Mouse (Mus musculus) limb, embryonic 11.5 days (tissue): ENCODE data around the gene Lcorl. TPM values are rescaled to one million over a fixed set of nuclear protein-coding genes. Genes with fewer than 3 reads are reported as not detected.

ENCODE experiments used
- ATAC-seq: fragments of 200-750 bp; cut with Nextera tagmentation; 2 replicates; pipeline ENCODE4 v1.8.0; 2017; ENCODE audit warnings: low read depth; ENCODE audit not compliant: insufficient number of reproducible peaks, low FRiP score, low TSS enrichment
- DNase-seq: peaks from one replicate; pipeline ENCODE4 v3.0.0-alpha.2; 2015; ENCODE audit warnings: low spot score
- H3K27ac ChIP-seq: fragments of 300-500 bp; sonication (generic); replicated peaks from 2 replicates; pipeline ENCODE4 v1.5.1; 2014; ENCODE audit warnings: low read depth, mild to moderate bottlenecking, low read length
- H3K27me3 ChIP-seq: fragments of 300-500 bp; sonication (generic); 2 replicates; pipeline ENCODE4 v1.6.1; 2014; ENCODE audit warnings: mild to moderate bottlenecking, low read length, mixed read lengths; ENCODE audit not compliant: control insufficient read depth, insufficient read depth
- H3K36me3 ChIP-seq: fragments of 300-500 bp; sonication (generic); 2 replicates; pipeline ENCODE4 v1.6.1; 2014; ENCODE audit warnings: mild to moderate bottlenecking, low read length, moderate library complexity, mixed read lengths; ENCODE audit not compliant: control insufficient read depth, insufficient read depth
- H3K4me1 ChIP-seq: fragments of 300-500 bp; sonication (generic); 2 replicates; pipeline ENCODE4 v1.6.1; 2014; ENCODE audit warnings: low read length, mixed read lengths; ENCODE audit not compliant: control insufficient read depth, insufficient read depth
- H3K4me2 ChIP-seq: fragments of 300-500 bp; sonication (generic); 2 replicates; pipeline ENCODE4 v1.6.1; 2014; ENCODE audit warnings: low read depth, mild to moderate bottlenecking, moderate library complexity; ENCODE audit not compliant: severe bottlenecking
- H3K4me3 ChIP-seq: fragments of 300-500 bp; sonication (generic); 2 replicates; pipeline ENCODE4 v1.5.1; 2014; ENCODE audit warnings: low read depth, low read length
- H3K9ac ChIP-seq: fragments of 300-500 bp; sonication (generic); 2 replicates; pipeline ENCODE4 v1.6.1; 2014; ENCODE audit warnings: mild to moderate bottlenecking, low read length
- H3K9me3 ChIP-seq: fragments of 300-500 bp; sonication (generic); 2 replicates; pipeline ENCODE4 v1.6.1; 2016; ENCODE audit warnings: low read length; ENCODE audit not compliant: control insufficient read depth
- WGBS: fragments of 180-500 bp; shearing (Covaris S2); extraction: QIAGEN DNeasy Blood & Tissue Kit; methylation state at CpG from one replicate; pipeline ENCODE4 v1.1.7; 2014; 5-methylcytosine and 5-hydroxymethylcytosine counted together
- polyA plus RNA-seq: library from polyadenylated mRNA; unstranded; fragments of >200 nt; fragmentation: Nextera tagmentation; extraction: Ambion mirVana; gene quantifications from 2 replicates; pipeline ENCODE4 v1.2.1, GENCODE M21; 2014

The Lcorl gene
- polyA plus RNA-seq, 1 experiment from 2014 or later, result 22.7 TPM

DNA sequence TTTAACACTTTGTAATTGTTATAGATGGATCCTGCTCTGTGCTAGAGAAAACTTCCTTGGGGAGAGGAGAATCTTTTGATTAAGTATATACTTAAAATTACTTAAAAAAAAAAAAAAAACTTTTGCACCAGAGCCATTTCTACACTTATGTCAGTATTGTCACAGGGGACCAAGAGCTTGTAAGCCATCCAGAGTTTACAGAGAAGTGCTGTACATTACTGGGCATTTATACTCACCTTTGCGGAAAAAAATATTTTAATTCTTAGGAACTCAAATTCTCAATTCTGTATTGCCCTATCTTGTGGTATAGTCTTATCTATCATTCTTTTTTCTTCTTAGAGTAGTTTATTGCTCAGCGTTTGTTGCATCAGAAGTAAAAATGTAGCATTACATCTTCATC is 953 bp upstream of the Lcorl start:
- no peak for DNase-seq

DNA sequence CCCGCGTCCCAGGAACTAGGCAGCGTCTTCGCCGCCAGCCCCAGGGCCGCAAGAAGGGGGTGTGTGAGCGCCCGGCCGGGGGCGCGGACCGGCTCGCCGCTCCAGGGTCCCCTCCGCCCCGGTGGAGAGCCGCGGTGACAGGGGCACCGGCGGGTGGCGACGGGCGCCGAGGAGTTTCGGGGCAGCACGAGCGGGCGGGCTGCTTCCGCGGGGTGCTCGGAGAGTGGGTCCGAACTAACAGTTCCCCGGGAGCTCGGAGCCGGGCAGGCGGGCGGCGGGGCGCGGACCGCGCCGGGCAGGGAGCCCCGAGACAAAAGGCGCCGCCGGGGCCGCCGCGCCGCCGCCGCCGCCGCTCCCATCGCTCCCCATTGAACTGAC is 550 bp downstream of the Lcorl start:
- DNase-seq, result peak; percentile 60
- peak overlapping the region; percentile 95 for H3K9ac ChIP-seq
- ATAC-seq, result no peak; the same call in none of the 2 replicates
- H3K4me2 ChIP-seq, result peak overlapping the region; percentile 66
- peak overlapping the region; percentile 95 for H3K27ac ChIP-seq
- no peaks in the 10 kb centered on the region for H3K36me3 ChIP-seq
- no peaks in the 10 kb centered on the region; the same call in 1 of the 2 replicates for H3K4me1 ChIP-seq
- WGBS, result 1% methylated on average over 37 of the region's 56 CpGs
- H3K27me3 ChIP-seq, result no peaks in the 10 kb centered on the region
- H3K9me3 ChIP-seq, result no peaks in the 10 kb centered on the region
- H3K4me3 ChIP-seq, result peak overlapping the region; percentile 97

More for the DNA sequence above, 953 bp upstream of the Lcorl start:
- Histone ChIP-seq H3K4me1 (no peaks in the 10 kb centered on the region; the same call in 1 of the 2 replicates), H3K36me3 (no peaks in the 10 kb centered on the region), H3K4me2 (peak overlapping the region; percentile 58; the same call in 1 of the 2 replicates), H3K27ac (no peak overlapping the region), H3K9me3 (no peaks in the 10 kb centered on the region), H3K4me3 (peak overlapping the region; percentile 97; the same call in 1 of the 2 replicates), H3K27me3 (no peaks in the 10 kb centered on the region), H3K9ac (peak overlapping the region; percentile 47; the same call in 1 of the 2 replicates)
- no peak for ATAC-seq
- WGBS, result 79% methylated on average over 2 of the region's 2 CpGs

GRCm38 (mm10) chr5:45856303-45856821 is 1.1 kb downstream of the Lcorl start:
- no peaks in the 10 kb centered on the region for H3K27me3 ChIP-seq
- no peaks in the 10 kb centered on the region for H3K36me3 ChIP-seq
- peak overlapping the region; percentile 95 for H3K27ac ChIP-seq
- H3K4me1 ChIP-seq, result no peaks in the 10 kb centered on the region; the same call in 1 of the 2 replicates
- WGBS, result under 1% methylated on average over 31 of the region's 37 CpGs
- peak overlapping the region; percentile 66 for H3K4me2 ChIP-seq
- H3K9me3 ChIP-seq, result no peaks in the 10 kb centered on the region
- ATAC-seq (peak; percentile 60), DNase-seq (peak; percentile 76)
- peak overlapping the region; percentile 95 for H3K9ac ChIP-seq
- peak overlapping the region; percentile 97 for H3K4me3 ChIP-seq

DNA sequence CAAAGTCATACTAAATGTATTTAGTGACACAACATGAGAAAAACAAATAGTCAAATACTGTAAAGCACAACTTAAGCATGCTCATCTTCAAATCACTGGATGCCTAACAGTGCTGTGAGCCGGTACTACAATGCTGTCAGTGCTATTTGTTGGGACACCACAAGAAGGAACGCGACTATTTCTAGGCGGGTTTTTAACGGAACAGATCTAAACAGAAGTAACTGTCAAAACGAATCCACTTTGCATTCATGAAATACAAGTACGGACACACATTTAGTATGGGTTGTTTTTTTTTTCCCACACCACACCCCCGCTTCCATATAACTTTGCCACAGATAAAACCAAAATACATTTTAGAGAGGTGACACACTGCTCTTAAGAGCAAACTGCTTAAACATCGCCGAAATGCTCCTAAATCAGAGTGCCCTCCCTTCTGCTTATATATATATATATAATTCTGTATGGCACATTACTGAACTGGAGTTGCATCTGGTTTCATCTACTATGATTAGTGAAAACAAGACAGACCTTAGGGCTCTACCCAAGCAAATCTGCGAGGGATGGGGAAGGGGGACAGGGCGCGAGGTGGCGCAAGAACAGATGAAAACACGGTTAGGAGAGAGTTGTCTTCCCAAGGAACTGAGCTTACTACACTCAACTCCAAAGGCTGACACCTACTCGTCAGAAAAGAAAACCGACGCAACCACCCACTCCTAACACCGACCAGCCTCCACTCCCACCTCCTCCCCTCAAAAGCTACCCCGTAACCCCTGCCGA is 1.7 kb downstream of the Lcorl start:
- DNase-seq (no peak), ATAC-seq (no peak)
- peak overlapping the region; percentile 95 for H3K9ac ChIP-seq
- no peak overlapping the region for H3K27ac ChIP-seq
- H3K9me3 ChIP-seq, result no peaks in the 10 kb centered on the region
- WGBS, result 31% methylated on average over 21 of the region's 21 CpGs
- H3K27me3 ChIP-seq, result no peaks in the 10 kb centered on the region
- peak overlapping the region; percentile 97 for H3K4me3 ChIP-seq
- no peaks in the 10 kb centered on the region for H3K36me3 ChIP-seq
- peak overlapping the region; percentile 66 for H3K4me2 ChIP-seq
- H3K4me1 ChIP-seq, result no peaks in the 10 kb centered on the region; the same call in 1 of the 2 replicates

GRCm38 (mm10) chr5:45844723-45845122 is 12.7 kb downstream of the Lcorl start:
- 93% methylated on average over 6 of the region's 6 CpGs for WGBS
- no peaks in the 10 kb centered on the region for H3K4me1 ChIP-seq
- no peak overlapping the region for H3K4me2 ChIP-seq
- DNase-seq (no peak), ATAC-seq (no peak)
- H3K9ac ChIP-seq, result no peak overlapping the region
- no peaks in the 10 kb centered on the region for H3K27me3 ChIP-seq
- no peak overlapping the region for H3K4me3 ChIP-seq
- no peaks in the 10 kb centered on the region for H3K9me3 ChIP-seq
- H3K36me3 ChIP-seq, result no peaks in the 10 kb centered on the region
- no peak overlapping the region for H3K27ac ChIP-seq

DNA sequence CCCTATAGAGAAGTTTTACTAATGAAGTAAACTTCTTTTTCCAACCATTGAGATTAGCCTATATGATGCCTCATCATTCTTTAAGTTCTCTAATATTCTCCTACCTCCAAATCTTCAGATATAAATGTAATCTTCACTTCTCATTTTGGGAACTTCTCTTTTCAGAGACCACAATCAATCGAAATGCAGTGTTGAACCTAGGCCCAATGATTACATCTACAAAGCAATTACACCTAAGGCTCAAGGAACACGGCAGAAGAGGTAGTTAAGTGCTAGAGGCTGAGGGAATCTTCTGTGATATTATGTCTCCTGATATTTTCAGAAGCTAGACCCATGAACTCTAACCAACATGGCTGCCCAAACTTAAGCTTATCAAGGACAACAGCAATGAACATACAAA is 22.3 kb downstream of the Lcorl start:
- H3K4me3 ChIP-seq, result no peak overlapping the region
- ATAC-seq, result no peak
- H3K4me2 ChIP-seq, result no peak overlapping the region
- no peaks in the 10 kb centered on the region for H3K9me3 ChIP-seq
- no peak overlapping the region for H3K9ac ChIP-seq
- no peaks in the 10 kb centered on the region; the same call in 1 of the 2 replicates for H3K36me3 ChIP-seq
- no peaks in the 10 kb centered on the region for H3K27me3 ChIP-seq
- H3K27ac ChIP-seq, result no peak overlapping the region
- WGBS, result 88% methylated on average over 2 of the region's 2 CpGs
- H3K4me1 ChIP-seq, result no peaks in the 10 kb centered on the region
- no peak for DNase-seq

DNA sequence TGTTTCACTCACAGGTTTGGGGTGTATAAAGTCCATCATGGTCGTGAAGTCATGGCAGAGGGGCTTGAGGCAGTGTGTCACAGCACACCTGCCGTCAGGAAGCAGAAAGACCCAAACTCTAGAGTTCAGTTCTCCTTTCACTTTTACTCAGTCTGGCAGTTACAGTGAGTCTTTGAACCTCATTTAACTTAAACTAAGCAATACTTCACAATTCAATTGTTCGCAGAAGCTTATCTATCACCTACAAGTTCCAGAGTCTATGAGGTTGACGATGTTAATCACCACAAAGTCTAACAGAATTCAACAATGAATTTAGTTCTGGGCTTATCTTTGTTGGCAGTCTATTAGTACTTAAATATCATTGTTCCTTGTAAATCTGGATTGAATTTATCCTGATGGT is 45.9 kb downstream of the Lcorl start:
- ATAC-seq (no peak), DNase-seq (no peak)
- Histone ChIP-seq H3K27me3 (no peaks in the 10 kb centered on the region), H3K36me3 (no peaks in the 10 kb centered on the region), H3K4me2 (no peak overlapping the region), H3K4me3 (no peak overlapping the region), H3K27ac (no peak overlapping the region), H3K4me1 (no peaks in the 10 kb centered on the region), H3K9ac (no peak overlapping the region), H3K9me3 (no peaks in the 10 kb centered on the region)
- WGBS, result 94% methylated on average over 4 of the region's 4 CpGs

DNA sequence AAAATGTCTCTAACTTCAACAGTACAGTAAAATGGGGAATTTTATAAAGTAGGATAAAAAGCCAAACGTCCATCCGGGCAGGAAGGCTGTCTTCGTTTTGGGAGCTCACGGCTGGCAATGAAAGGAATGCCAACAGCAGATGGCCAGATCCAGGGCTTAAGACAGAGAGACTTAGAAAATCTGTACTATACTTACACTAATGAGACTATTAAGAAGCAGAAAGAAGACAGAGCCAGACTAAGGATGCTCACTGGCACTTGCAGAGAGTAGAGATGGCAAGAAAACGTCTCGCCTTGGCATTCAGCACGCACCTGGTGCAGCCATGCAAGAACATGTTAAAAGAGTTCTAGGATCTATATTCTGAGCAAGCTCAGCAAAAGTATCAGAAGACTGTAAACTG is 65.6 kb downstream of the Lcorl start:
- Histone ChIP-seq H3K9ac (no peak overlapping the region), H3K4me3 (no peak overlapping the region), H3K27me3 (no peaks in the 10 kb centered on the region), H3K36me3 (no peaks in the 10 kb centered on the region), H3K9me3 (no peaks in the 10 kb centered on the region), H3K4me2 (no peak overlapping the region), H3K27ac (no peak overlapping the region), H3K4me1 (no peaks in the 10 kb centered on the region)
- DNase-seq (no peak), ATAC-seq (no peak)
- 93% methylated on average over 7 of the region's 7 CpGs for WGBS
